Mouse (Mus musculus): ENCODE data around the gene Mrgprb3. TPM values are rescaled to one million over a fixed set of nuclear protein-coding genes. Genes with fewer than 3 reads are reported as not detected.

Gene Mrgprb3
- polyA plus RNA-seq (2014; fragmentation: Illumina TruSeq; extraction: RNeasy Lipid Tissue Mini Kit (QIAGEN cat#74804); ENCODE audit: insufficient read depth, low read depth, low replicate concordance) = not detected

DNA sequence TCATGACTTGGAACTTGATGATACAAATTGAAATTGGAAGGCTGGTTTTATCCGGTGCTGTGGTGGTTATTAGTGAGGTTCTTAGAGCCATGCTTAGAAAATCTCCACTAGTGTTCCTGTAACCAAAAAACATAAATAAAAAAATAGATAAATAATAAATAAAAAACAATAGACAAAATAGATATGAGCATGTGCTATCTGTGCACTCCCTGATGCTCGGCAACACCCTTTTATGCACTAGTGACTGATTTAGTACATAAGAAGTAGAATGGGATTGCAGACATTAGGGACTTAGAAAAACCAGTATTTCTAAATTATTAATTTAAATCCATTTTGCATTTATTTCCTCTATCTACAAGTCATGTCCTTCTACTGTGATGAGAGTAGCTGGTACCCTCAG is at the start of gene Mrgprb3:
TSS of gene Mrgprb3 (minus strand) at position 101 of the 400 bp plus-strand sequence.

Other genes with a start within 250 kb of the Mrgprb3 start
- 0.07 TPM for gene Mrgprb1, start 187.5 kb downstream of the Mrgprb3 start, polyA plus RNA-seq (2014; fragmentation: Illumina TruSeq; extraction: RNeasy Lipid Tissue Mini Kit (QIAGEN cat#74804); ENCODE audit: insufficient read depth, low read depth, low replicate concordance)
- not detected for gene Mrgprx2, start 144.5 kb downstream of the Mrgprb3 start, polyA plus RNA-seq (2014; fragmentation: Illumina TruSeq; extraction: RNeasy Lipid Tissue Mini Kit (QIAGEN cat#74804); ENCODE audit: insufficient read depth, low read depth, low replicate concordance)
- not detected for gene Mrgprb2, start 85.7 kb downstream of the Mrgprb3 start, polyA plus RNA-seq (2014; fragmentation: Illumina TruSeq; extraction: RNeasy Lipid Tissue Mini Kit (QIAGEN cat#74804); ENCODE audit: insufficient read depth, low read depth, low replicate concordance)
- 7.5 TPM for gene Zdhhc13, start 145.2 kb upstream of the Mrgprb3 start, polyA plus RNA-seq (2014; fragmentation: Illumina TruSeq; extraction: RNeasy Lipid Tissue Mini Kit (QIAGEN cat#74804); ENCODE audit: insufficient read depth, low read depth, low replicate concordance)
- 61.8 TPM for gene Csrp3, start 204.2 kb upstream of the Mrgprb3 start, polyA plus RNA-seq (2014; fragmentation: Illumina TruSeq; extraction: RNeasy Lipid Tissue Mini Kit (QIAGEN cat#74804); ENCODE audit: insufficient read depth, low read depth, low replicate concordance)
- gene E2f8, start 237.8 kb upstream of the Mrgprb3 start, polyA plus RNA-seq (2014; fragmentation: Illumina TruSeq; extraction: RNeasy Lipid Tissue Mini Kit (QIAGEN cat#74804); ENCODE audit: insufficient read depth, low read depth, low replicate concordance) = 0.39 TPM